Mouse (Mus musculus): ENCODE measurements around the gene Tbc1d9b. TPM values are rescaled to one million over a fixed set of nuclear protein-coding genes. Genes with fewer than 3 reads are reported as not detected.

Tbc1d9b gene
- polyA plus RNA-seq, 1 experiment = 52.9 TPM

DNA sequence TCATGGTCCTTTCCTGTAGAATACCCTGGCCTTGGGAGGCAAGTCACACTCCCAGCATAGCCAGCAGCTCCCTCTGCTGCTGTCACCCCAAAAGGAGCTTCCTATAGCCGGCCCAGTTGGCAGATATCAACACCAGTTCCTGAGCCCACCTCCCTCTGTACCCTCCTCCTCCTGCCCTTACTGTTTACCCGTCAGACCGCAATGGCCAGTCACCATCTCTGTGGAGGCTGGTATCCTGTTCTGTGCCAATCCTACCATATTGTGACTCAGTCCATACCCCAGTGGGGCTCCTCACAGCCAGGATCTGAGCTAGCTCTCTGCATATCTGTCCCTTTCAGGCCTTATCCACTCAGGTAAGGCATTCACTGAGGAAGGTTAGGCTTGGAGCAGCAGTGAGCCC, 14.3 kb downstream of the Tbc1d9b start:
- no peak for TF ChIP-seq POLR2A (IDR thresholded peaks at IDR 0.05; ENCODE audit: borderline replicate concordance, extremely low read depth, insufficient read depth, insufficient read length, poor library complexity, severe bottlenecking)
- no peak for TF ChIP-seq CTCF (IDR thresholded peaks at IDR 0.05; ENCODE audit: borderline replicate concordance, extremely low read depth, insufficient read depth, insufficient read length)
- no peak for DNase-seq (ENCODE audit: low read depth)

DNA sequence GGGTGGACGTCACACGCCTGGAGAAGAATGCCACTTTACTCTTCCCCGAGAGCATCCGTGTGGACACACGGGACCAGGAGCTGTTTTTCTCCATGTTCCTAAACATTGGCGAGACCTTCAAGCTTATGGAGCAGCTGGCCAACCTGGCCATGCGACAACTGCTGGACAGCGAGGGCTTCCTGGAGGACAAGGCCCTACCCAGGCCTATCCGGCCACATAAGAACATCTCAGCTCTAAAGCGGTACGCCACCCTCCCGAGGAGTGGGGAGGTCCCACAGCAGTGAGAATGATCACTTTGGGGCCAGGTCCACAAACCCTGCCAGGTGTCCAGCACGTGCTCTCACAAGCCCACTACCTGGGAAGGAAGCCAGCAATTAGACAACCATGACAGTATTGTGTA, 14.9 kb downstream of the Tbc1d9b start:
- TF ChIP-seq POLR2A (IDR thresholded peaks at IDR 0.05; ENCODE audit: borderline replicate concordance, extremely low read depth, insufficient read depth, insufficient read length, poor library complexity, severe bottlenecking) (no peak), CTCF (IDR thresholded peaks at IDR 0.05; ENCODE audit: borderline replicate concordance, extremely low read depth, insufficient read depth, insufficient read length) (no peak)
- DNase-seq (ENCODE audit: low read depth) = no peak

DNA sequence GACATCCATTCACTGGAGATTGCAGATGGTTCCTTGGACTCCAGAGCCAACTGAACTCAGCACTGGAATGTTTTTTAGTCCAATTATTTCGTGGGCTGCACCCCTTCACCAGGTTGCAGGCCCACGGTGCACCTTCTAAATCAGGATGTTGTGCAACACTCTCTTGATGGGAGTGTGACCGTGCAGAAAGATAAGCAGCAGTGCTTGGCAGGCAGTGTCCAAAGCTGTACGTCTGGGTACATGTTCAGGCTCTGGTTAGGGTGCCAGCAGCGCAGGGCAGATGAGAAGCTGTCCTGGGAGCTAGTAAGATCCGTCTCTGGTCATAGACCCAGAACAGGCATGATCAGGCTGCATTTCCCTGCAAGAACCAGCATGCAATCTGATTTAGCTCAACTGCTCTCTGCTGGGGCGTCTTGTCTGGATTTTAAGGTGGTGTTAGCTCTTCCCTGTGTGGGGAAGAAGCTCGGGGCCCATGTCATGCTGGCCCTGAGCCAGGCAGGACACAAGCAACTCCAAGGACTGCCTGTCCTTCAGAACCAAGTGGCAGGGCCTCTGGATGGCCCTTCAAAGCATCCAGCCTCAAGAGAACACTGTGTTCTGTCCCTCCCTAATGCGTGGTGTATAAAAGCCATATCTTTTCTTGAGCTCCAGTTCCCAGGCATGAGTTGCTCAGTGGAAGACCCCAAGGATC, 16.2 kb downstream of the Tbc1d9b start:
- TF ChIP-seq CTCF (IDR thresholded peaks at IDR 0.05; ENCODE audit: borderline replicate concordance, extremely low read depth, insufficient read depth, insufficient read length) (no peak), POLR2A (IDR thresholded peaks at IDR 0.05; ENCODE audit: borderline replicate concordance, extremely low read depth, insufficient read depth, insufficient read length, poor library complexity, severe bottlenecking) (no peak)
- DNase-seq (ENCODE audit: low read depth) = no peak

DNA sequence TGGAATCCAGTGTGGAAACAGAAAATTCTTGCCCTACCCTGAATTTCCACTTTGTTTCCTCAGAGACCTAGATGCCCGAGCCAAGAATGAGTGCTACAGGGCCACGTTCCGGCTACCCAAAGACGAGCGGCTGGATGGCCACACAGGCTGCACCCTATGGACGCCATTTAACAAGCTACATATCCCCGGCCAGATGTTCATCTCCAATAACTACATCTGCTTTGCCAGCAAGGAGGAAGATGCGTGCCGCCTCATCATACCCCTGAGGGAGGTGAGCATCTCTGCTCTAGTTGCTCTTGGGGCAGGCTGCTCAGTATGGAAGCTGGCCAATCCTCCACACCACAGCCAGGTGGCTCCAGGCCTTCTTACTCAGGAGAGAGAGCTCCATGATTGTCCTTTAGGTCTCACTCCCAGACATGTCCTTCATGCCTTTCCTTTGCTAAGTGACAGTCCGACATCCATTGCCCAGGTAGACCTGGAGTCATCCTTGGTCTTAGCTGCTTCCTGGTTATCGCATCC, 16.8 kb downstream of the Tbc1d9b start:
- TF ChIP-seq POLR2A (IDR thresholded peaks at IDR 0.05; ENCODE audit: borderline replicate concordance, extremely low read depth, insufficient read depth, insufficient read length, poor library complexity, severe bottlenecking) = no peak
- TF ChIP-seq CTCF (IDR thresholded peaks at IDR 0.05; ENCODE audit: borderline replicate concordance, extremely low read depth, insufficient read depth, insufficient read length) = no peak
- DNase-seq (ENCODE audit: low read depth) = no peak

DNA sequence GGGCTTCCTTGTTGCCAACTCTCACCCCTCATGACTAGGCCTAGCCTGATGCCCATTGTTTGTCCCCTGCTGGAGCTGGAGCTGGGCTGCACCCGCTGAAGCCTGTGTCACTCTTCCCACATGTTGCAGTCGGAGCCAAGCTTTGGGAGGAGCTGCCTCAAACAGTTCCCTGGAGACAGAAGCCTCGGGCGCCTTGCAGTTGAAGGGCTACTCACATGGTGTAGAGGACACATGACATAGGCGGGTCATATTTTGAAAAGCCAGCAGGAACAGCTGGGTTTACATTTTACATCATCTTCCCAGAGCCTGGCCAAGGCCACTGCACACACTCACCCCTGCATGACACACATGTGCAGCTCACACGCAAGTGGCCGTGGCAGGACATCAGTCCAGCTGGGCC, 18.0 kb downstream of the Tbc1d9b start:
- TF ChIP-seq CTCF (IDR thresholded peaks at IDR 0.05; ENCODE audit: borderline replicate concordance, extremely low read depth, insufficient read depth, insufficient read length) (no peak), POLR2A (IDR thresholded peaks at IDR 0.05; ENCODE audit: borderline replicate concordance, extremely low read depth, insufficient read depth, insufficient read length, poor library complexity, severe bottlenecking) (no peak)

DNA sequence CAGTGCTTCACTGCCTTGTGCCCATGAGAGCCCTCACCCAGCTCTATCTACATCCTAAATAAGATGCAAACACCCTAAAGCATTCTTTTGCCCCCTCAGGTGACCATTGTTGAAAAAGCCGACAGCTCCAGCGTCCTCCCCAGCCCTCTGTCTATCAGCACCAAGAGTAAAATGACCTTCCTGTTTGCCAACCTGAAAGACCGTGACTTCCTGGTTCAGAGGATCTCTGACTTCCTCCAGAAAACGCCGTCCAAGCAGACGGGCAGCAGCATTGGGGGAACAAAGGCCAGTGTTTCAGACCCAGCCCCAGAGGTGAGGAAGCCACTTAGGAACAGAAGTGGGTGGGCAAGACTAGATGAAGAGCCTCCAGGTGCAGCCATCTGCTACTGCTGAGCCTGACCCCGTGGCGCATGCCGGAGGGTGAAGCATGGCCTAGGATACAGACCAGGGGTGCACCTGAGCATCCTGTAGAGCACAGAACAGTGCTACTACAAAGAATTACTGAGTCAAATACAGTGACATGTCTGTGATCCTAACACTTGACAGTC, 18.5 kb downstream of the Tbc1d9b start:
- TF ChIP-seq POLR2A (IDR thresholded peaks at IDR 0.05; ENCODE audit: borderline replicate concordance, extremely low read depth, insufficient read depth, insufficient read length, poor library complexity, severe bottlenecking) = no peak
- no peak for TF ChIP-seq CTCF (IDR thresholded peaks at IDR 0.05; ENCODE audit: borderline replicate concordance, extremely low read depth, insufficient read depth, insufficient read length)
- DNase-seq (ENCODE audit: low read depth) = no peak

More for the DNA sequence above, 18.0 kb downstream of the Tbc1d9b start:
- no peak for DNase-seq (ENCODE audit: low read depth)

DNA sequence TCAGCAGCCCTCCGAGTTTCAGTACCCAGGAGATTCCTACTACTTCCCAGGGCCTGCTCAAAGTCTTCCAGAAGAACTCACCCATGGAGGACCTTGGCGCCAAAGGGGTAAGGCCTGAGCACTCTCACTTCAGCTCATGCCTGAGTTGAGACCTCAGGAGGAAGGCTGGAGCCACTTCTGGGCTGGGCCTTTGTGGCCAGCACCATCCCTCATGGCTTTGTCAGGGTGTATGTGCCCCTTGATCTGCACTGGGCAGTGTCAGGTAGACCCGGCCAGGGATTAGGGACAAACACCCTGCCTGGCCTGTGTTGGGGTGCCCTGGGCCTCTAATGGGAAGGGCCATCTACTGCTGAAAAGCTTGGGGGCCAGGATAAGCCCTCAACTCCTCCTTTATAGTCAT, 20.2 kb downstream of the Tbc1d9b start:
- DNase-seq (ENCODE audit: low read depth) = no peak
- TF ChIP-seq CTCF (IDR thresholded peaks at IDR 0.05; ENCODE audit: borderline replicate concordance, extremely low read depth, insufficient read depth, insufficient read length) (no peak), POLR2A (IDR thresholded peaks at IDR 0.05; ENCODE audit: borderline replicate concordance, extremely low read depth, insufficient read depth, insufficient read length, poor library complexity, severe bottlenecking) (no peak)

DNA sequence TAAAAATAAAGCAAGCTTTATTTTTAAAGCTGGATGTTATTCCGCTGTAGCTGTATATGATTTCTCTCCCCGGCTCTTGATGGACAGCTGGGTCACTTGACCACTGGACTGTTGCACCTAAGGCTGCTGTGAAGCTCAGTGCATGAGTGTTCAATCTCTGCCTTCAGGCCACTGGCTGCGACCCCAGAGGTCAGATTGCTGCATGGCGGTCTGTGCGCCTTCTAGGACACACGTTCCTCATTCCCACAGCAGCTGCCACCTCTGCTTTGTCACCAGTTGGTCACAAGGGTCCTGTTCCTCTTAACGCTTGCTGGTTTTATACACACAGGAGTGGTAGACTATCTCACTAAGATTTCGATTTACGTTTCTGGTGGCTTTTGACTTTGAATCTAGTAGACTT, 23.0 kb downstream of the Tbc1d9b start:
- TF ChIP-seq POLR2A (IDR thresholded peaks at IDR 0.05; ENCODE audit: borderline replicate concordance, extremely low read depth, insufficient read depth, insufficient read length, poor library complexity, severe bottlenecking) (no peak), CTCF (IDR thresholded peaks at IDR 0.05; ENCODE audit: borderline replicate concordance, extremely low read depth, insufficient read depth, insufficient read length) (no peak)
- DNase-seq (ENCODE audit: low read depth) = no peak

DNA sequence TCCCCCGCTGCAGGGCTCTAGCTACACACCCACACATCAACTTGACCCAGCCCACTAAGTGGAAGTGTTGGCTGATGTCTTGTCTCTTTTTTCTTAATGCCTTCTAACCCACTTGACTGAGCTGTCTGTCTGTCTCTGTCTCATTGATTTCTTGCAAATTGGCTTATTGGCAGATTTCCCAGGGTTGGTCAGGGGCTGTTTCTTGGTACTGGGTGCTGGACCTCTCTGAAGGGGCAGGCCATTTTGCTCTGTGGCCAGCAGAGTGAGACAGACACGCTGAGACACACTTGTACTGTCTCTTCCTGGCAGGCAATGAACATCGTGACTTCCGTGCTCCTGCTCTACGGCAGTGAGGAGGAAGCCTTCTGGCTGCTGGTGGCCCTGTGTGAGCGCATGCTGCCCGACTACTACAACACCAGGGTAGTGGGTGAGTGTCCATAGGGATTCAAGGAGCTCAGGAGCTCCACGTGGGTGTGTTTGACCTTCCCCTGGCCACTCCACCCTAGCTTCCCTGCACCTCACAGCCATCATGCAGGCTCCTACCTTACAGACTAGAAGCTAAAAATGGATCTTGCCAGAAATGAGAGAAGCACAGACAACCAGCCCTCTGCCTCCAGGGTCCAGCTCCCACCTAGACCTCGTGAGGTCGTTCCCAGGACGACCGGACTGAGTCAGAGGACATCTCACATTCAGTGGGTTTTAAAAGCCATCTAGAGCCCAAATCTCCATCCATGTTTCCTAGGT, 23.8 kb downstream of the Tbc1d9b start:
- TF ChIP-seq CTCF (IDR thresholded peaks at IDR 0.05; ENCODE audit: borderline replicate concordance, extremely low read depth, insufficient read depth, insufficient read length) (no peak), POLR2A (IDR thresholded peaks at IDR 0.05; ENCODE audit: borderline replicate concordance, extremely low read depth, insufficient read depth, insufficient read length, poor library complexity, severe bottlenecking) (no peak)
- no peak for DNase-seq (ENCODE audit: low read depth)

DNA sequence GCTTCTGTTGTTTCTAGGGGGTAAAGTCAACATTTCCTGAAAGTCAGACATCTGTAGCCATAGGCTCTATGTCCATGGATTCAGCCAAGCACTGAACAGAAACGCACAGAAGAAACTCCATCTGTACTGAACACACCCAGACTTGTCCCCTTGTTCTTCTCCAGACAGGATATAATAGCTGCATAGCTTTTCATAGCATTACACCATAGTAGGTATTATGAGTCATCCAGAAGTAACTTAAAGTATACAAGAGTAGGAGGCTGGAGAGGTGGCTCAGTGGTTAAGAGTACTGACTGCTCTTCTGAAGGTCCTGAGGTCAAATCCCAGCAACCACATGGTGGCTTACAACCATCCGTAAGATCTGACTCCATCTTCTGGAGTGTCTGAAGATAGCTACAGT, 24.6 kb downstream of the Tbc1d9b start:
- no peak for DNase-seq (ENCODE audit: low read depth)
- TF ChIP-seq CTCF (IDR thresholded peaks at IDR 0.05; ENCODE audit: borderline replicate concordance, extremely low read depth, insufficient read depth, insufficient read length) (no peak), POLR2A (IDR thresholded peaks at IDR 0.05; ENCODE audit: borderline replicate concordance, extremely low read depth, insufficient read depth, insufficient read length, poor library complexity, severe bottlenecking) (no peak)

DNA sequence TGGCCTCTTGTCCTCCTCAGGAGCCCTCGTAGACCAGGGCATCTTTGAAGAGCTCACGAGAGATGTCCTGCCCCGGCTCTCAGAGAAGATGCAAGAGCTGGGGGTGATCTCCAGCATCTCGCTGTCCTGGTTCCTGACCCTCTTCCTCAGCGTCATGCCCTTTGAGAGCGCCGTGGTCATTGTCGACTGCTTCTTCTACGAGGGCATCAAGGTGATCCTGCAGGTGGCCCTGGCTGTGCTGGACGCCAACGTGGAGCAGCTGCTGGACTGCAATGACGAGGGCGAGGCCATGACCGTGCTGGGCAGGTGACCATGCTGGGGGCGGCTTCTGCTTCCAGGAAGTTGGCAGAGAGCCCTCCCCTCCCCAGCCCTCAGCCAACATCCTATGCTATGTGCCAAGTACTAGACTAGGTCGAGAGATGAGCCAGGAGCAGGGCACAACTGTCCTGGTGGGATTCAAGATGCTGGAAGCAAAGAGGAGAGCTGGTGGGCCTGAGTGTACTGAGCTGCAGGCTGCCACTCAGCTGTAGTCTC, 25.6 kb downstream of the Tbc1d9b start:
- no peak for DNase-seq (ENCODE audit: low read depth)
- TF ChIP-seq CTCF (IDR thresholded peaks at IDR 0.05; ENCODE audit: borderline replicate concordance, extremely low read depth, insufficient read depth, insufficient read length) (no peak), POLR2A (IDR thresholded peaks at IDR 0.05; ENCODE audit: borderline replicate concordance, extremely low read depth, insufficient read depth, insufficient read length, poor library complexity, severe bottlenecking) (no peak)
